Mouse (Mus musculus) thymus, adult 2 months (tissue): ENCODE data around the gene Zfp119b.

Experiments used
- CTCF ChIP-seq: fragments of 200-500 bp; IDR thresholded peaks from 2 replicates; pipeline ENCODE4 v1.5.1; 2012; ENCODE audit warnings: mild to moderate bottlenecking, control low read depth, low read length, moderate library complexity, borderline replicate concordance; ENCODE audit not compliant: control insufficient read depth, poor library complexity, insufficient read depth; ENCODE audit errors: extremely low read depth
- POLR2A ChIP-seq: fragments of 200-500 bp; IDR thresholded peaks from 2 replicates; pipeline ENCODE4 v1.6.1; 2012; ENCODE audit warnings: mild to moderate bottlenecking, low read length, control low read depth, moderate library complexity; ENCODE audit not compliant: control insufficient read depth, poor library complexity, insufficient read depth; ENCODE audit errors: extremely low read depth

GRCm38 (mm10) chr17:55949400-55949799, at the start of gene Zfp119b:
- TF ChIP-seq POLR2A (no peak), CTCF (no peak)
